Mouse (Mus musculus): Measurements from ENCODE around the gene Ankrd44.

- no peak for TF ChIP-seq GATA1 (IDR thresholded peaks at IDR 0.05; ENCODE audit: borderline replicate concordance, low read length)
- TF ChIP-seq FLI1 (IDR thresholded peaks at IDR 0.05; ENCODE audit: low read length): no peak
Observed at GRCm38 (mm10) chr1:54925971-54926771, at the start of gene Ankrd44.

Data from megakaryocyte, embryonic 14.5 days (primary cell).